Mouse (Mus musculus) forebrain, postnatal 0 days (tissue): ENCODE data around the gene Srbd1. TPM values are rescaled to one million over a fixed set of nuclear protein-coding genes. Genes with fewer than 3 reads are reported as not detected.

Source experiments
- ATAC-seq: fragments of 200-750 bp; cut with Nextera tagmentation; 2 replicates; pipeline ENCODE4 v1.8.0; 2017; ENCODE audit warnings: mild to moderate bottlenecking, moderate library complexity
- DNase-seq: peaks from one replicate; pipeline ENCODE4 v3.0.0-alpha.2; 2015
- H3K27ac ChIP-seq: fragments of 300-500 bp; sonication (generic); 2 replicates; pipeline ENCODE4 v1.5.1; 2014; ENCODE audit warnings: low read depth, mild to moderate bottlenecking, antibody characterized with exemption, low read length, moderate library complexity, mixed read lengths
- H3K27me3 ChIP-seq: fragments of 300-500 bp; sonication (generic); 2 replicates; pipeline ENCODE4 v1.6.1; 2014; ENCODE audit warnings: mild to moderate bottlenecking, low read length, mixed read lengths; ENCODE audit not compliant: insufficient read depth
- H3K36me3 ChIP-seq: fragments of 300-500 bp; sonication (generic); 2 replicates; pipeline ENCODE4 v1.6.1; 2014; ENCODE audit warnings: mild to moderate bottlenecking, moderate library complexity; ENCODE audit not compliant: insufficient read depth
- H3K4me1 ChIP-seq: fragments of 300-500 bp; sonication (generic); 2 replicates; pipeline ENCODE4 v1.6.1; 2014; ENCODE audit warnings: antibody characterized with exemption; ENCODE audit not compliant: insufficient read depth
- H3K4me2 ChIP-seq: fragments of 300-500 bp; sonication (generic); 2 replicates; pipeline ENCODE4 v1.6.1; 2014; ENCODE audit warnings: low read depth, mild to moderate bottlenecking, moderate library complexity
- H3K4me3 ChIP-seq: fragments of 300-500 bp; sonication (generic); 2 replicates; pipeline ENCODE4 v1.5.1; 2014; ENCODE audit warnings: low read depth, low read length, mixed read lengths
- H3K9ac ChIP-seq: fragments of 300-500 bp; sonication (generic); 2 replicates; pipeline ENCODE4 v1.6.1; 2014; ENCODE audit warnings: mild to moderate bottlenecking
- H3K9me3 ChIP-seq: fragments of 300-500 bp; sonication (generic); 2 replicates; pipeline ENCODE4 v1.6.1; 2016; ENCODE audit warnings: low read length
- CTCF ChIP-seq: sonication (generic); IDR thresholded peaks from 2 replicates; pipeline ENCODE4 v1.5.1; 2016; ENCODE audit warnings: antibody characterized with exemption, control low read depth, low read depth
- WGBS: fragments of 180-500 bp; shearing (Covaris S2); extraction: QIAGEN DNeasy Blood & Tissue Kit; methylation state at CpG from one replicate; pipeline ENCODE4 v1.1.7; 2014; 5-methylcytosine and 5-hydroxymethylcytosine counted together
- polyA plus RNA-seq: library from polyadenylated mRNA; unstranded; fragments of >200 nt; fragmentation: Nextera tagmentation; extraction: Ambion mirVana; gene quantifications from 2 replicates; pipeline ENCODE4 v1.2.1, GENCODE M21; 2015
- total RNA-seq: library from RNA; depleted of rRNA; stranded (reverse); fragments of >200 nt; gene quantifications from 2 replicates; pipeline ENCODE4 v1.2.3, GENCODE M21; 2014

The Srbd1 gene
- total and polyA plus RNA-seq, 2 experiments from 2014 or later = 9.4 to 20.8 TPM

DNA sequence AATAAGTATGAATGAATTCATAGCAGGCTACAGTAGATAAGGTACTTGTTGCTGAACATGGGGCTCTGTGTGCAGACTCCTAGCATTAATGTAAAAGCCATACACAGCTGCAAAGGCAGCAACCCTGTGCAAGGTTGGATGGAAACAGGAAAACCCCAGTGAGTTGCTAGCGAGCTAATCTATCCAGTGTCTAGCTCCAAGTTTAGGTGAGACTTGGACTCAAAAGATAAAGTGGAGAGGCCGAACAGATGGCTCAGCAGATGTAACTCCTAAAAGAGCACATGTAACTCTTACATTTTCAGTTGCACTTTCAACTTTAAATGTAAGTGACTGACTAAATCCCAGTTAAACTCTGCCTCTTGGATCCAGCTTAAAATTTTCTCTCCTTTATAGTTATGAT is 48.1 kb downstream of the Srbd1 start:
- DNase-seq (no peak), ATAC-seq (no peak)
- H3K9me3 ChIP-seq = no peaks in the 10 kb centered on the region
- H3K4me2 ChIP-seq = no peak overlapping the region
- H3K36me3 ChIP-seq = peaks cover 11% of the 10 kb centered on the region; the same call in 1 of the 2 replicates
- H3K27ac ChIP-seq = no peak overlapping the region
- no peak overlapping the region for H3K4me3 ChIP-seq
- H3K27me3 ChIP-seq = no peaks in the 10 kb centered on the region
- H3K4me1 ChIP-seq = no peaks in the 10 kb centered on the region
- WGBS = 76% methylated on average over 2 of the region's 2 CpGs
- TF ChIP-seq CTCF = no peak
- H3K9ac ChIP-seq = no peak overlapping the region

DNA sequence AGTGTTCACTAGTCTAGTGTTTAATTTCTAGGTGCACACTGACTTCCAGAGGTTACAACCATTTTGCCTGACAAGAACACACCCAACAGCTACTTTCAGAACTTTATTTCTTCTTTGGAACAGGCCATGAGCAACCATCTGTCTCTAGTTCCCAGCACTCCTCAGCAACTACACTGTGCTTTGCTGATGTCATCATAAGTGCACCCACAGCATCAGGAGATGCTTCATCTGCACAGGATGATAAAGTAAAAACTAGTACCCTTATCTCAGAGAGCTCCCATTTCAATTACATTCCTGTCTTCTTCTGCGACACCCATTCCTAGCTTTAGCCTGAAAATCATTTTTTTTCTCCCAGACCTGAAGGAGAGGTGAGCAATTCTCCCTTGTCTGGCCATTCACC is 51.9 kb downstream of the Srbd1 start:
- H3K4me1 ChIP-seq = no peaks in the 10 kb centered on the region
- ATAC-seq (no peak), DNase-seq (no peak)
- H3K4me3 ChIP-seq = no peak overlapping the region
- H3K4me2 ChIP-seq = no peak overlapping the region
- no peaks in the 10 kb centered on the region for H3K9me3 ChIP-seq
- no peak overlapping the region for H3K27ac ChIP-seq
- WGBS = 94% methylated on average over 1 of the region's 1 CpGs
- H3K9ac ChIP-seq = no peak overlapping the region
- TF ChIP-seq CTCF = no peak
- peaks cover 11% of the 10 kb centered on the region; the same call in 1 of the 2 replicates for H3K36me3 ChIP-seq
- H3K27me3 ChIP-seq = no peaks in the 10 kb centered on the region

GRCm38 (mm10) chr17:86091631-86092030 is 53.3 kb downstream of the Srbd1 start:
- DNase-seq (no peak), ATAC-seq (no peak)
- H3K9me3 ChIP-seq = no peaks in the 10 kb centered on the region
- H3K4me1 ChIP-seq = no peaks in the 10 kb centered on the region
- H3K27me3 ChIP-seq = no peaks in the 10 kb centered on the region
- no peak overlapping the region for H3K4me2 ChIP-seq
- TF ChIP-seq CTCF = no peak
- H3K4me3 ChIP-seq = no peak overlapping the region
- H3K36me3 ChIP-seq = peaks cover 4% of the 10 kb centered on the region; the same call in 1 of the 2 replicates
- 52% methylated on average over 1 of the region's 1 CpGs for WGBS
- H3K27ac ChIP-seq = no peak overlapping the region
- H3K9ac ChIP-seq = no peak overlapping the region

GRCm38 (mm10) chr17:86089893-86090588 is 54.9 kb downstream of the Srbd1 start:
- WGBS = 22% methylated on average over 9 of the region's 9 CpGs
- H3K4me3 ChIP-seq = no peak overlapping the region
- H3K27me3 ChIP-seq = no peaks in the 10 kb centered on the region
- no peak overlapping the region for H3K27ac ChIP-seq
- no peak for TF ChIP-seq CTCF
- DNase-seq = no peak
- H3K4me1 ChIP-seq = no peaks in the 10 kb centered on the region
- no peak for ATAC-seq
- H3K9ac ChIP-seq = no peak overlapping the region
- H3K4me2 ChIP-seq = no peak overlapping the region
- H3K36me3 ChIP-seq = peaks cover 1% of the 10 kb centered on the region; the same call in 1 of the 2 replicates
- H3K9me3 ChIP-seq = no peaks in the 10 kb centered on the region

DNA sequence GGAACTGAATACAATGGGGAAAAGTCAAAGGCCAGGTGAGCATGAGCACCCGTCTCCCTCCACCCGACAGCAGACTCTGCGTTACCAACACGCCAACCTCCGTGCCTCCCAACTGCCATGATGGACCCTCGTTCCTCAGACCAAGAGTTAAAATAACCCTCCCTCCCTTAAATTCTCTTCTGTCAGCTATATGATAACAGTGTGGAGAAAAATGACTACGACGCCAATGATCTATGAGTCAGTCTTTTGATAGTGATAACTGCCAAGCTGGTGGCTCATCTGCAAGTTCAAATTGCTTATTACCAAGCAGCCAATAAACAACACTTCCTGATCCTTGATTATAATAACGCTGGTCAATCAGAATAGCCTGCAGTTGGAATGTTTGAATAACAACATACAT is 57.1 kb downstream of the Srbd1 start:
- Histone ChIP-seq H3K36me3 (no peaks in the 10 kb centered on the region), H3K27me3 (no peaks in the 10 kb centered on the region), H3K27ac (no peak overlapping the region), H3K4me3 (no peak overlapping the region), H3K9me3 (no peaks in the 10 kb centered on the region), H3K9ac (no peak overlapping the region), H3K4me2 (no peak overlapping the region), H3K4me1 (no peaks in the 10 kb centered on the region)
- DNase-seq (no peak), ATAC-seq (no peak)
- TF ChIP-seq CTCF = no peak
- WGBS = 85% methylated on average over 9 of the region's 9 CpGs

GRCm38 (mm10) chr17:86086191-86086590 is 58.8 kb downstream of the Srbd1 start:
- no peak overlapping the region for H3K27ac ChIP-seq
- no peak overlapping the region for H3K4me3 ChIP-seq
- H3K9ac ChIP-seq = no peak overlapping the region
- H3K9me3 ChIP-seq = no peaks in the 10 kb centered on the region
- WGBS = 85% methylated on average over 4 of the region's 4 CpGs
- H3K4me2 ChIP-seq = no peak overlapping the region
- H3K27me3 ChIP-seq = no peaks in the 10 kb centered on the region
- DNase-seq (no peak), ATAC-seq (no peak)
- TF ChIP-seq CTCF = no peak
- no peaks in the 10 kb centered on the region for H3K4me1 ChIP-seq
- H3K36me3 ChIP-seq = no peaks in the 10 kb centered on the region

DNA sequence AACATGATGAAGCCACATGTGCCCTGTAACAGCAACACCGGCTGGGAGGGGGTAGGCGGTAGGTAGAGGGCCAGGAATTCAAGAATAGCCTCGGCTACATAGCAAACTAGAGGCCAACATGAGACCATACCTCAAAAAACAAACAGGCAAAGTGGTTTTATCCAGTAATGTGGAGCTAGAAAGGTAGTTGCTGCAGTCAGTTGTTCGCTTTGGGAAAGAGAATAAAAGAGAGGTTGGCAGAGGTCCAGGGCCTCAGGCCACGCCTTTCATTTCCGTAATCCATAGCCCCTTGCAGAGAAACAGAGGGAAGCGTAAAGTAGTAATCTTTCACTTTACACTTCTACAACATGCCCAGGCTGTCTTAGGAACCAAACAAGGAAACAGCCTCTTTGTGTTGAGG is 61.8 kb downstream of the Srbd1 start:
- no peak overlapping the region for H3K4me2 ChIP-seq
- no peak overlapping the region for H3K4me3 ChIP-seq
- no peak for DNase-seq
- H3K9me3 ChIP-seq = no peaks in the 10 kb centered on the region
- H3K9ac ChIP-seq = no peak overlapping the region
- no peak for ATAC-seq
- no peaks in the 10 kb centered on the region for H3K4me1 ChIP-seq
- 26% methylated on average over 7 of the region's 7 CpGs for WGBS
- no peak for TF ChIP-seq CTCF
- H3K27ac ChIP-seq = no peak overlapping the region
- no peaks in the 10 kb centered on the region for H3K36me3 ChIP-seq
- H3K27me3 ChIP-seq = no peaks in the 10 kb centered on the region
